Mouse (Mus musculus) limb, embryonic 15.5 days (tissue): ENCODE results near the gene AU021092. TPM values are rescaled to one million over a fixed set of nuclear protein-coding genes. Genes with fewer than 3 reads are reported as not detected.
A peak's percentile ranks its signal among the peaks of the same experiment; 100 is the strongest.

Experiments used
- ATAC-seq: fragments of 200-750 bp; cut with Nextera tagmentation; 2 replicates; pipeline ENCODE4 v1.8.0; 2017; ENCODE audit warnings: low read depth, moderate TSS enrichment; ENCODE audit not compliant: insufficient number of reproducible peaks, low FRiP score, low TSS enrichment
- H3K27ac ChIP-seq: fragments of 300-500 bp; sonication (generic); 2 replicates; pipeline ENCODE4 v1.5.1; 2015; ENCODE audit warnings: moderate library complexity, mild to moderate bottlenecking, inconsistent platforms
- H3K27me3 ChIP-seq: fragments of 300-500 bp; sonication (generic); 2 replicates; pipeline ENCODE4 v1.6.1; 2015; ENCODE audit warnings: inconsistent platforms
- H3K36me3 ChIP-seq: fragments of 300-500 bp; sonication (generic); 2 replicates; pipeline ENCODE4 v1.6.1; 2015; ENCODE audit warnings: inconsistent platforms
- H3K4me1 ChIP-seq: fragments of 300-500 bp; sonication (generic); 2 replicates; pipeline ENCODE4 v1.6.1; 2015; ENCODE audit warnings: inconsistent platforms
- H3K4me2 ChIP-seq: fragments of 300-500 bp; sonication (generic); 2 replicates; pipeline ENCODE4 v1.6.1; 2015; ENCODE audit warnings: mild to moderate bottlenecking, inconsistent platforms
- H3K4me3 ChIP-seq: fragments of 300-500 bp; sonication (generic); 2 replicates; pipeline ENCODE4 v1.5.1; 2015; ENCODE audit warnings: mild to moderate bottlenecking, inconsistent platforms
- H3K9ac ChIP-seq: fragments of 300-500 bp; sonication (generic); 2 replicates; pipeline ENCODE4 v1.6.1; 2015; ENCODE audit warnings: inconsistent platforms
- H3K9me3 ChIP-seq: fragments of 300-500 bp; sonication (generic); 2 replicates; pipeline ENCODE4 v1.6.1; 2016; ENCODE audit warnings: inconsistent platforms
- WGBS: fragments of 180-500 bp; shearing (Covaris S2); methylation state at CpG from one replicate; pipeline ENCODE4 v1.1.7; 2015; 5-methylcytosine and 5-hydroxymethylcytosine counted together
- polyA plus RNA-seq: library from polyadenylated mRNA; unstranded; fragments of >200 nt; fragmentation: Nextera tagmentation; extraction: Ambion mirVana; gene quantifications from 2 replicates; pipeline ENCODE4 v1.2.1, GENCODE M21; 2015

The AU021092 gene
- polyA plus RNA-seq, 1 experiment from 2014 or later = 3.6 TPM

DNA sequence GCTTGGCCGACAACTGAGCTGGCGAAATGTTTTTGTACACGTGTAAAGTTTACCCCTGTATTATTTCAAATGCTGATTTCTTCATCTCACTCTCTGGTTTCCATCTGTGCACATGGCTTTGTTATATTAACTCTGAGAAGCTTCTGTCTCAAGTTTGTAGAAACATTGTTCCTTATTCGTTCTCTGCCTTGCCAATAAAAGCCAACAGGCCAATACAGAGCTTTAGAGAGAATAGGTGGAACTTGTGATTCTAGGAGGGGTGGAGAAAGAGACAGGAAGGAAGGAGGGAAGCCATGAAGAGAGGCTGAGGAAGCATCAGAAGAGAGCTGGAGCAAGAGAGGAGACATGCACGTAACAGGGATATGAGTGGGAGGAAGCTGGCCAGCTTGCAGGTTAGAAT is 16.0 kb downstream of the AU021092 start:
- Histone ChIP-seq H3K4me1 (peaks cover 14% of the 10 kb centered on the region), H3K4me2 (no peak overlapping the region), H3K9me3 (no peaks in the 10 kb centered on the region), H3K4me3 (no peak overlapping the region), H3K9ac (no peak overlapping the region), H3K27ac (no peak overlapping the region), H3K27me3 (peaks cover 4% of the 10 kb centered on the region; the same call in 1 of the 2 replicates), H3K36me3 (no peaks in the 10 kb centered on the region)
- WGBS = 64% methylated on average over 5 of the region's 5 CpGs
- no peak for ATAC-seq

- H3K4me2 ChIP-seq = no peak overlapping the region
- H3K4me1 ChIP-seq = peaks cover 14% of the 10 kb centered on the region
- ATAC-seq = no peak
- H3K27me3 ChIP-seq = peaks cover 4% of the 10 kb centered on the region; the same call in 1 of the 2 replicates
- no peaks in the 10 kb centered on the region for H3K9me3 ChIP-seq
- no peak overlapping the region for H3K27ac ChIP-seq
- no peak overlapping the region for H3K9ac ChIP-seq
- WGBS = 79% methylated on average over 5 of the region's 5 CpGs
- no peak overlapping the region for H3K4me3 ChIP-seq
- 0 out of 2 replicates have a peak, but pooled peaks cover 5% of the 10 kb centered on the region for H3K36me3 ChIP-seq
Measured at GRCm38 (mm10) chr16:5205431-5205970, 16.6 kb downstream of the AU021092 start.

- peak within 1 kb of the TSS; percentile 66 for H3K4me3 ChIP-seq
- 5% methylated on average over 35 of the region's 40 CpGs for WGBS
- H3K4me2 ChIP-seq = peak within 1 kb of the TSS; percentile 91
- peak; percentile 74 for ATAC-seq
- H3K9ac ChIP-seq = peak within 1 kb of the TSS; percentile 53
- peaks cover 20% of the 10 kb centered on the region; the same call in 1 of the 2 replicates for H3K36me3 ChIP-seq
- H3K27me3 ChIP-seq = peaks cover 4% of the 10 kb centered on the region; the same call in 1 of the 2 replicates
- no peaks in the 10 kb centered on the region for H3K9me3 ChIP-seq
- H3K27ac ChIP-seq = no peak within 1 kb of the TSS
- peaks cover 14% of the 10 kb centered on the region for H3K4me1 ChIP-seq
Measured at GRCm38 (mm10) chr16:5203668-5204433, 18.2 kb downstream of the AU021092 start, which contains the start of gene Nagpa. TSS of gene Nagpa (minus strand) at chr16:5204012.

DNA sequence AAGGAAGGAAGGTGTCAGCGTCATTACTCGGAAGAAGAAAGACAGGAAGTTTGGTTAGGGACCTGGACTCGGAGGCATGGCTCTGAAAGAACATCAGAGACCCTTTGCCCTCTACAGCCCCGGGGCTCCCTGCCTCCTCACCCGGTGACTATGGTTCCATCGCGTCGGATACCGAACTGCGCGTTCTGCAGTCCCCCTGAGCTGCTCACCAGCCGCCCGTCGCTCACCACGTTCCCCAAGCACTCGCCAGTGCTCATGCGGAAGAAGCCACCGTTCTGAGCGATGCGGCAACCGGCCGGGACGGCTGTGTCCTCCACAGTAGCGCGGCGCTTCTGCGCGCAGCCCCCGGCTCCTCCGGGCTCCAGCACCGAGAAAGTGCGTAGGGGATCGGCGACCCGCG is 18.9 kb downstream of the AU021092 start:
- Histone ChIP-seq H3K36me3 (peaks cover 25% of the 10 kb centered on the region; the same call in 1 of the 2 replicates), H3K9ac (peak overlapping the region; percentile 53), H3K27ac (no peak overlapping the region), H3K4me1 (peaks cover 14% of the 10 kb centered on the region), H3K27me3 (peaks cover 4% of the 10 kb centered on the region; the same call in 1 of the 2 replicates), H3K4me2 (peak overlapping the region; percentile 91), H3K9me3 (no peaks in the 10 kb centered on the region), H3K4me3 (peak overlapping the region; percentile 66)
- ATAC-seq = no peak; the same call in 1 of the 2 replicates
- WGBS = 1% methylated on average over 36 of the region's 36 CpGs

DNA sequence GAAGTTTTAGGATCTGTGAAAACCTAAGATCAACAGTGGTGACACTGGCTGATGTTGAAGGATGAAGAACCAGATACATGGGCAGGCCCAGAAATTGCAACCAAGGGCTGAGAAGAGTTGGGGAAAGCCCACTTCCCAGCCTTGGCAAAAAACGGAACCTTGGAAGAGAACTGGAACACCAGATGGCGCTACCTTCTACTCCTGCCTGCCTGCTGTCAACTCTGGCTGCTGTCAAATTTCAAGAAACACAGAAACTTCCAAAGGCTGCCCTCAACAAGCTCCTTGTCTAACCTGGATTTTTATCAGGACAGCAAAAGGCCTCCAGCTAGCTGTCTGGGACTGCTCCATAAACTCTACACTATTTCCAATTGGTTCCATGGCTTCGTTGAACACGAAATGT is 19.4 kb downstream of the AU021092 start:
- no peak for ATAC-seq
- H3K4me1 ChIP-seq = peaks cover 14% of the 10 kb centered on the region
- no peak overlapping the region for H3K9ac ChIP-seq
- H3K4me2 ChIP-seq = peak overlapping the region; percentile 91
- peak overlapping the region; percentile 66 for H3K4me3 ChIP-seq
- no peaks in the 10 kb centered on the region for H3K9me3 ChIP-seq
- 13% methylated on average over 4 of the region's 4 CpGs for WGBS
- H3K36me3 ChIP-seq = peaks cover 25% of the 10 kb centered on the region; the same call in 1 of the 2 replicates
- H3K27ac ChIP-seq = no peak overlapping the region
- peaks cover 4% of the 10 kb centered on the region; the same call in 1 of the 2 replicates for H3K27me3 ChIP-seq

DNA sequence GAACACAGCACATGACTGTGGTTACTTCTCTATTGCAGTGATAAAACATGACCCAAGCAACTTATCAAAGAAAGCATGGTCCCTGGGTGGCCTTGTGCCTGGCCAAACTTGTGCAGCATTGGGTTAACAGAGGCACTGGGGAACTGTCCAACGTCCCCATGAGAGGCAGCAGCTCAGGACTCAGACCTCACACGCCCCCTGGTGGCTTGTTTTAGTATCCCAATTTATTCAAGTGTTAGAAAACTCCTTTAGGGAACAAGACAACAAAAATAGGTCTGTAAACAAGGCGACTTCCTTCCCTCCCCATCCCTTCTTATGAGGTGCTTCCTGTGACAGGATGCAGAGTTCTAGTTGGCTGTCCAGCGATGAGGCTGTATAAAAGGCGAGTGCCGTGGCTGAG is 27.0 kb downstream of the AU021092 start:
- H3K4me1 ChIP-seq = no peaks in the 10 kb centered on the region
- no peak overlapping the region for H3K4me2 ChIP-seq
- 28% methylated on average over 6 of the region's 6 CpGs for WGBS
- no peaks in the 10 kb centered on the region for H3K9me3 ChIP-seq
- no peaks in the 10 kb centered on the region for H3K27me3 ChIP-seq
- peaks cover 19% of the 10 kb centered on the region; the same call in 1 of the 2 replicates for H3K36me3 ChIP-seq
- no peak for ATAC-seq
- H3K9ac ChIP-seq = no peak overlapping the region
- no peak overlapping the region for H3K27ac ChIP-seq
- no peak overlapping the region for H3K4me3 ChIP-seq

DNA sequence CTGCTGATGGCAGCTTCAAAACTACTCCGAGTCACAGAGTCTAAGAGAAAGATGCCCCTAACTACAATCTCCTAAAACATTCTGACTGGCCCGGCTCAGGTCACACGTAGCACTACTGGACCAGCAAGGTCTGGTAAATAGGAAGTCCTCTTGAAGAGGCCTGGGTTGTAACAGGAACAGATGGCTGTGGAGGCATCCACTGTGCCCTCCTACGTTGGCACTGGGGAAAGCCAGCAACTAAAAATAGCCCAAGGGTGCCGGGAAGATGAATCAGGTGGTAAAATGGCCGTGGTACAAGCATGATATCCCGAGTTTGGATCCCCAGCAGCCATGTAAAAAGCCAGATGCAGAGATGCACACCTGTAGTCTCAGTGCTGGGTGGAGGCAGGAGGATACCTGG is 35.9 kb downstream of the AU021092 start:
- WGBS = 70% methylated on average over 7 of the region's 7 CpGs
- H3K4me2 ChIP-seq = no peak overlapping the region
- no peak overlapping the region for H3K4me3 ChIP-seq
- ATAC-seq = no peak
- no peaks in the 10 kb centered on the region for H3K4me1 ChIP-seq
- H3K36me3 ChIP-seq = no peaks in the 10 kb centered on the region
- H3K27ac ChIP-seq = no peak overlapping the region
- no peaks in the 10 kb centered on the region for H3K27me3 ChIP-seq
- H3K9ac ChIP-seq = no peak overlapping the region
- H3K9me3 ChIP-seq = no peaks in the 10 kb centered on the region

GRCm38 (mm10) chr16:5185691-5186090 is 36.4 kb downstream of the AU021092 start:
- 0 out of 2 replicates have a peak, but pooled peaks cover 2% of the 10 kb centered on the region for H3K27me3 ChIP-seq
- no peaks in the 10 kb centered on the region for H3K4me1 ChIP-seq
- no peak overlapping the region for H3K4me3 ChIP-seq
- no peak overlapping the region for H3K9ac ChIP-seq
- WGBS = 73% methylated on average over 7 of the region's 7 CpGs
- H3K36me3 ChIP-seq = no peaks in the 10 kb centered on the region
- H3K27ac ChIP-seq = no peak overlapping the region
- no peaks in the 10 kb centered on the region for H3K9me3 ChIP-seq
- no peak for ATAC-seq
- H3K4me2 ChIP-seq = no peak overlapping the region

DNA sequence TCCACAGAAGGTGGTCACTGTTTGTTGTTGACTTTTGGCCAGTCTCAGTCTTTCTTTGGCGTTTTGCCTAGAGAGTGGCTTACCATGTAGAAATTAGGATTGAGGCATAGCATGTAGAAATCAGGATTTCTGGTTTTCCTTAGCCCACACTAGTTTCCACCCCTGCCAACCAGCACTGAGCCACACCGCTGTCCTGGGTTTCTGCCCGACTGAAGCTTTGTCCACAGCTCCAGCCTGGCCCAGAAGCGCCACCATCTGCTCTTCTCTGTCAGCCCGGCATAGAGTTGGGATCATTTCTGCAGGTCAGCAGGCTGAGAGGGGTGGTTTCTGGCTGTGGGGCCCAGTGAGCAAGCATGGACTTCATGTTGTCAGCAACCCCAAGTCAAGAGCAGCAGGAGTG is 37.1 kb downstream of the AU021092 start:
- Histone ChIP-seq H3K4me2 (no peak overlapping the region), H3K36me3 (no peaks in the 10 kb centered on the region), H3K9me3 (no peaks in the 10 kb centered on the region), H3K27ac (no peak overlapping the region), H3K4me3 (no peak overlapping the region), H3K27me3 (0 out of 2 replicates have a peak, but pooled peaks cover 3% of the 10 kb centered on the region), H3K9ac (no peak overlapping the region), H3K4me1 (no peaks in the 10 kb centered on the region)
- WGBS = 80% methylated on average over 5 of the region's 5 CpGs
- ATAC-seq = no peak

DNA sequence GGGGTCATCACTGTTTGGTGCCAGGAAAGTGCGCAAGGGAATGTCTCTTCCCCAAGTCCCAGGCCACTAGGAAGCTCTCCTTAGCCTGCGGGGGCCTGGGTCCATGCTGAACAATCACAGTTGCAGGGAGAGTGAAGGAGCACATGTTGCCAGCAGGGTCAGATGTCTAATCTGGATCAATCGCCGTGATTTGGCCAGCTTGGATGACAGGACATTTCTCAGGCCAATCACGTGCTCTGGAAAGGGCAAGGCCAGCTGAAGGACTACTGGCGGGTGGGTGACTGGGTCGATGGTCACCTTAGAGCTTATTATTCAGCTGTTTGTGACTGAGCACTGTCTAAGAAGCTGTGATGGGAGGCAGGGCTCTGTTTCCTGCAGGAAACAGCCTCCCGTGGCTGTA is 38.0 kb downstream of the AU021092 start:
- Histone ChIP-seq H3K4me2 (no peak overlapping the region), H3K36me3 (no peaks in the 10 kb centered on the region), H3K4me1 (no peaks in the 10 kb centered on the region), H3K27me3 (0 out of 2 replicates have a peak, but pooled peaks cover 3% of the 10 kb centered on the region), H3K4me3 (no peak overlapping the region), H3K9ac (no peak overlapping the region), H3K27ac (no peak overlapping the region), H3K9me3 (no peaks in the 10 kb centered on the region)
- WGBS = 54% methylated on average over 8 of the region's 8 CpGs
- ATAC-seq = no peak

DNA sequence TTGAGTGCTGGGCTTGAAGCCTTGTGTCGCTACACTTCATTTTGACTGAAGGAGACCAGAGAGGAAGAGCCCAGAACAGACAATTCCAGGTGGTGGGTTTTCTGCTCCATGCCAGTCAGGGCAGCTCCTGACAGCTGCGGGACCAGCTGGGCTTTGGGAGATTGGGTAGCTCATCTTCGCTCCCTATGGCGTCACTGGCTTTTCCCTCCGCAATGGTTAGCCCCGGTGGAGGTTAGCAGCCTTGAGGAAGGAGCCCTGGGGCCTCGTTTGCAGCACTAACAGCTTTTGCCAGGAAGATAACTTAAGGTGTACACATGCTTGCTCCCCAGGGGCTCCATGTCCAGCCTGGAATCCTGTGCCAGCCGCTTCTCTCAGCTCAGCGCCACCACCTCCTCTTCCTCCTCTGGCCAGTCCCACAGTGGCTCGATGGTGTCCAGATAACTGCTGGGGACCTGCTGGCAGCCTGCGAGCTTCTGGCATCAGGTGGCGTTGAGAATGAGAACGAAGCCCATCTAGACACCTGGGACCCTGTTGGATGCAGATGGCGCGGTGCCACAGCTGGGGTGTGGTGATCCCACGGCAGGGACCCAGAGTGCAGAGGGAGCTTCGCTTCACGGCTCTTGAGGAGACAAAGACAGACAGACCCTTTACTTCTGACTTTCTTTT is 38.7 kb downstream of the AU021092 start:
- no peaks in the 10 kb centered on the region for H3K9me3 ChIP-seq
- no peak overlapping the region for H3K4me3 ChIP-seq
- 0 out of 2 replicates have a peak, but pooled peaks cover 3% of the 10 kb centered on the region for H3K27me3 ChIP-seq
- no peak overlapping the region for H3K27ac ChIP-seq
- H3K4me2 ChIP-seq = no peak overlapping the region
- no peak overlapping the region for H3K9ac ChIP-seq
- H3K36me3 ChIP-seq = no peaks in the 10 kb centered on the region
- ATAC-seq = no peak
- whole genome bisulfite sequencing = 79% methylated on average over 18 of the region's 18 CpGs
- no peaks in the 10 kb centered on the region for H3K4me1 ChIP-seq

- Histone ChIP-seq H3K27me3 (no peaks in the 10 kb centered on the region), H3K36me3 (no peaks in the 10 kb centered on the region), H3K4me2 (no peak overlapping the region), H3K27ac (no peak overlapping the region), H3K4me1 (no peaks in the 10 kb centered on the region), H3K9ac (no peak overlapping the region), H3K9me3 (no peaks in the 10 kb centered on the region), H3K4me3 (no peak overlapping the region)
- no peak for ATAC-seq
- WGBS = 88% methylated on average over 6 of the region's 6 CpGs
Measured at GRCm38 (mm10) chr16:5172636-5173035, 49.5 kb downstream of the AU021092 start.
